Comparison of ENCODE assay signal across 8 mouse cellular contexts in the genomic region with DNA sequence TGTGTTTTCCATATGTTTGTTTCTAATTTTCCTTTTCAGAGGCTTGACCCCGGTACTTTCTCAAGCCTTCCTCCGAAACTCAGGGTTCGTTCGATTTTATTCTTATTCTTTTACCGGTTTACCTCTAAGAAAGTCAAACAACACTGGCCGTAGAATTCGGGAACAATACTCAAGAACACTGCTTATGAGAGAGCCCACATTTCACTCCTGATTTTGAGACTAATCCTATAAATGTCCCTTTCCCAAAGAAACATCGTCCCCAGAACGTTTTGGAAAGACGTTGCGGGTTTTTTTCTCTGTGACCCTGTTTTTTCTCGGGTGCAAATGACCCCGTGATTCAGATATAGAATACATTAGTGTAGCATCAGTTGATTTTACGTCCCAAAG. TPM values are rescaled to one million over a fixed set of nuclear protein-coding genes. Genes with fewer than 3 reads are reported as not detected.
DNase-seq lines count a peak whose midpoint lies in the region; ATAC-seq and TF ChIP-seq lines count a peak whose summit lies in the region.

No protein-coding gene starts in this region.

- peak overlapping the region; percentile 67 for H3K9ac ChIP-seq in heart, embryonic 11.5 days (ENCODE audit: low read depth, low read length)
- 0 out of 2 replicates have a peak overlapping the region, but pooled peaks have one; percentile 33 for H3K9ac ChIP-seq in forebrain, embryonic 12.5 days
- peak overlapping the region; percentile 53 for H3K9ac ChIP-seq in liver, embryonic 14.5 days (replicated peaks)

- peak overlapping the region; percentile 73; the same call in 1 of the 2 replicates for H3K27ac ChIP-seq in heart, embryonic 11.5 days (ENCODE audit: low read depth, low read length)
- H3K27ac ChIP-seq in forebrain, embryonic 12.5 days, result no peak overlapping the region
- no peak overlapping the region for H3K27ac ChIP-seq in liver, embryonic 14.5 days

- H3K9me3 ChIP-seq in heart, embryonic 11.5 days (replicated peaks; ENCODE audit: control insufficient read depth, low read length), result no peaks in the 10 kb centered on the region
- H3K9me3 ChIP-seq in forebrain, embryonic 12.5 days, result no peaks in the 10 kb centered on the region
- H3K9me3 ChIP-seq in liver, embryonic 14.5 days (ENCODE audit: control insufficient read depth, low read length), result no peaks in the 10 kb centered on the region

- 5% methylated on average over 14 of the region's 14 CpGs for WGBS in heart, embryonic 11.5 days (ENCODE audit: insufficient replicate concordance)
- WGBS in forebrain, embryonic 12.5 days, result 5% methylated on average over 14 of the region's 14 CpGs
- 9% methylated on average over 14 of the region's 14 CpGs for WGBS in liver, embryonic 14.5 days (ENCODE audit: insufficient replicate concordance)

- ATAC-seq in heart, embryonic 11.5 days (replicated peaks; ENCODE audit: insufficient number of reproducible peaks, low FRiP score, low TSS enrichment), result 0 out of 2 replicates have a peak, but pooled peaks have one; percentile 5
- ATAC-seq in forebrain, embryonic 12.5 days (ENCODE audit: low FRiP score), result peak; percentile 10; the same call in 1 of the 2 replicates
- ATAC-seq in liver, embryonic 14.5 days (ENCODE audit: insufficient read depth), result 0 out of 2 replicates have a peak, but pooled peaks have one; percentile 0

- TF ChIP-seq CTCF in liver, embryonic 14.5 days (IDR thresholded peaks at IDR 0.05; ENCODE audit: low read depth), result no peak

- peak overlapping the region; percentile 67 for H3K4me2 ChIP-seq in heart, embryonic 11.5 days
- peak overlapping the region; percentile 54 for H3K4me2 ChIP-seq in forebrain, embryonic 12.5 days
- H3K4me2 ChIP-seq in liver, embryonic 14.5 days (ENCODE audit: low read depth), result peak overlapping the region; percentile 73

- no peaks in the 10 kb centered on the region for H3K36me3 ChIP-seq in heart, embryonic 11.5 days (ENCODE audit: control insufficient read depth, insufficient read depth, low read length)
- no peaks in the 10 kb centered on the region for H3K36me3 ChIP-seq in forebrain, embryonic 12.5 days (replicated peaks)
- H3K36me3 ChIP-seq in liver, embryonic 14.5 days (replicated peaks; ENCODE audit: control insufficient read depth, insufficient read depth, low read depth), result no peaks in the 10 kb centered on the region

- DNase-seq in heart, adult 9 months (ENCODE audit: low spot score in 2 of 2), result no peak
- DNase-seq in A20 (ENCODE audit: low read depth, low spot score), result peak; percentile 71
- no peak for DNase-seq in liver, embryonic 14.5 days (ENCODE audit: low read depth in 3 of 3, low spot score in 3 of 3)
- DNase-seq in thymus, postnatal 25 days, result no peak
- DNase-seq in ovary, postnatal 14 days (ENCODE audit: low spot score), result no peak
- no peak for DNase-seq in right cerebral cortex, postnatal 25 days

- H3K27me3 ChIP-seq in heart, embryonic 11.5 days (ENCODE audit: control insufficient read depth, insufficient read depth, low read length), result no peaks in the 10 kb centered on the region
- H3K27me3 ChIP-seq in forebrain, embryonic 12.5 days, result no peaks in the 10 kb centered on the region
- H3K27me3 ChIP-seq in liver, embryonic 14.5 days (ENCODE audit: control insufficient read depth, insufficient read depth, low read length), result no peaks in the 10 kb centered on the region

- peak overlapping the region; percentile 70 for H3K4me3 ChIP-seq in heart, embryonic 11.5 days (ENCODE audit: low read depth, low read length)
- peak overlapping the region; percentile 59 for H3K4me3 ChIP-seq in forebrain, embryonic 12.5 days (replicated peaks)
- peak overlapping the region; percentile 18 to 60; a peak in 3 of 4 replicates for H3K4me3 ChIP-seq in liver, embryonic 14.5 days (ENCODE audit: insufficient read depth in 1 of 2, low read depth in 2 of 2, low read length in 2 of 2)

- H3K4me1 ChIP-seq in heart, embryonic 11.5 days (ENCODE audit: control insufficient read depth, insufficient read depth, low read length), result peaks cover 3% of the 10 kb centered on the region; the same call in 1 of the 2 replicates
- no peaks in the 10 kb centered on the region for H3K4me1 ChIP-seq in forebrain, embryonic 12.5 days
- H3K4me1 ChIP-seq in liver, embryonic 14.5 days (replicated peaks; ENCODE audit: control insufficient read depth in 2 of 2, insufficient read depth in 2 of 2, low read length in 1 of 2), result 0 out of 4 replicates have a peak, but pooled peaks cover 2 to 4% of the 10 kb centered on the region in 2 experiments

- TF ChIP-seq EP300 in liver, embryonic 14.5 days (IDR thresholded peaks at IDR 0.05; ENCODE audit: low read depth), result no peak

RNA-seq across cellular contexts. Expression of a gene that starts 19.7 kb away (rescaled TPM):
- 3.8 and 4.4 TPM in 2 replicates for polyA plus RNA-seq in heart, embryonic 11.5 days (2014; fragmentation: Nextera tagmentation; extraction: Ambion mirVana)
- polyA plus RNA-seq in forebrain, embryonic 12.5 days (2016; fragmentation: Nextera tagmentation; extraction: Ambion mirVana), result 4.8 and 4.9 TPM in 2 replicates
- 12.7 and 14.6 TPM in 2 replicates for polyA plus RNA-seq in liver, embryonic 14.5 days (2012; rRNA removed)
- 19.2 and 24.6 TPM in 2 replicates for polyA plus RNA-seq in liver, embryonic 14.5 days (2014; fragmentation: Nextera tagmentation; extraction: Ambion mirVana)

RNA-seq across cellular contexts. Expression of a gene that starts 26.4 kb away (rescaled TPM):
- 0.23 TPM in 1 of 2 replicates, not detected in the other for polyA plus RNA-seq in heart, embryonic 11.5 days (2014; fragmentation: Nextera tagmentation; extraction: Ambion mirVana)
- 0.26 and 0.31 TPM in 2 replicates for polyA plus RNA-seq in forebrain, embryonic 12.5 days (2016; fragmentation: Nextera tagmentation; extraction: Ambion mirVana)
- polyA plus RNA-seq in liver, embryonic 14.5 days (2012; rRNA removed), result 1.9 and 2.6 TPM in 2 replicates
- polyA plus RNA-seq in liver, embryonic 14.5 days (2014; fragmentation: Nextera tagmentation; extraction: Ambion mirVana), result 1.7 and 2.0 TPM in 2 replicates
